Mouse (Mus musculus) hindbrain, embryonic 11.5 days (tissue): ENCODE results near the gene Mapkapk2. TPM values are rescaled to one million over a fixed set of nuclear protein-coding genes. Genes with fewer than 3 reads are reported as not detected.

Experiments
- ATAC-seq: fragments of 200-750 bp; cut with Nextera tagmentation; 2 replicates; pipeline ENCODE4 v1.8.0; 2017; ENCODE audit warnings: mild to moderate bottlenecking, moderate TSS enrichment, moderate library complexity; ENCODE audit not compliant: low FRiP score
- DNase-seq: peaks from one replicate; pipeline ENCODE4 v3.0.0-alpha.2; 2015; ENCODE audit warnings: low spot score
- H3K27ac ChIP-seq: fragments of 300-500 bp; sonication (generic); 2 replicates; pipeline ENCODE4 v1.5.1; 2014; ENCODE audit warnings: mild to moderate bottlenecking, low read depth, low read length
- H3K27me3 ChIP-seq: fragments of 300-500 bp; sonication (generic); 2 replicates; pipeline ENCODE4 v1.6.1; 2014; ENCODE audit warnings: mild to moderate bottlenecking, low read length, moderate library complexity, mixed read lengths; ENCODE audit not compliant: control insufficient read depth, insufficient read depth
- H3K36me3 ChIP-seq: fragments of 300-500 bp; sonication (generic); 2 replicates; pipeline ENCODE4 v1.6.1; 2014; ENCODE audit warnings: mild to moderate bottlenecking, low read length, moderate library complexity, mixed read lengths; ENCODE audit not compliant: control insufficient read depth, insufficient read depth
- H3K4me1 ChIP-seq: fragments of 300-500 bp; sonication (generic); replicated peaks from 2 replicates; pipeline ENCODE4 v1.6.1; 2014; ENCODE audit warnings: low read length, mixed read lengths; ENCODE audit not compliant: control insufficient read depth, insufficient read depth
- H3K4me2 ChIP-seq: fragments of 300-500 bp; sonication (generic); replicated peaks from 2 replicates; pipeline ENCODE4 v1.6.1; 2014; ENCODE audit warnings: mild to moderate bottlenecking, low read depth, low read length
- H3K4me3 ChIP-seq: fragments of 300-500 bp; sonication (generic); 2 replicates; pipeline ENCODE4 v1.5.1; 2014; ENCODE audit warnings: low read depth, low read length
- H3K9ac ChIP-seq: fragments of 300-500 bp; sonication (generic); 2 replicates; pipeline ENCODE4 v1.6.1; 2014; ENCODE audit warnings: low read depth, low read length
- H3K9me3 ChIP-seq: fragments of 300-500 bp; sonication (generic); 2 replicates; pipeline ENCODE4 v1.6.1; 2016; ENCODE audit warnings: low read length; ENCODE audit not compliant: control insufficient read depth
- WGBS: fragments of 180-500 bp; shearing (Covaris S2); extraction: QIAGEN DNeasy Blood & Tissue Kit; methylation state at CpG from one replicate; pipeline ENCODE4 v1.1.7; 2014; 5-methylcytosine and 5-hydroxymethylcytosine counted together
- polyA plus RNA-seq: library from polyadenylated mRNA; unstranded; fragments of >200 nt; fragmentation: Nextera tagmentation; extraction: Ambion mirVana; gene quantifications from 2 replicates; pipeline ENCODE4 v1.2.1, GENCODE M21; 2014

The Mapkapk2 gene
- polyA plus RNA-seq, 1 experiment from 2014 or later, result 39.8 TPM

DNA sequence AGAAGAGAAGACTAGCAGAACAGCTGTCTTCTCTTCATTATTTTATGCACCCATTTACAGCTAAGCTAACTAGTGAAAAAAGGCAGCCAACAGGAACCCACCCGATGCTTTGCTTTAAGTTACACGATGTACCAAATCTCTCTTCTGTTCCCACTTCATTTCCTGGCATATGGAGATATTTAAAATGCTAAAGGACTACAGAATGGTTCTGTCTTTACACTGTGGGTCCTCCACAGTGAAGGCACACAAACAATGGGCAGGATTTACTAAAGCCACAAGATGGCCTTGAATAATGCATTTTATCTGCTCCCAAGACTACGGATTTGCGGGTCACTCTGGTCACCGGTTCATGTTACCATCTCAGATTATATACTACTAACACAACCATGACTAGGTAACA lies 39.5 kb upstream of the Mapkapk2 start:
- no peak for DNase-seq
- H3K9me3 ChIP-seq, result no peaks in the 10 kb centered on the region
- WGBS, result 19% methylated on average over 5 of the region's 5 CpGs
- no peaks in the 10 kb centered on the region for H3K27me3 ChIP-seq
- H3K4me3 ChIP-seq, result peak overlapping the region; percentile 76
- H3K4me1 ChIP-seq, result 0 out of 2 replicates have a peak, but pooled peaks cover 2% of the 10 kb centered on the region
- H3K9ac ChIP-seq, result 0 out of 2 replicates have a peak overlapping the region, but pooled peaks have one; percentile 31
- no peaks in the 10 kb centered on the region for H3K36me3 ChIP-seq
- peak overlapping the region; percentile 61 for H3K4me2 ChIP-seq
- ATAC-seq, result no peak
- H3K27ac ChIP-seq, result no peak overlapping the region

DNA sequence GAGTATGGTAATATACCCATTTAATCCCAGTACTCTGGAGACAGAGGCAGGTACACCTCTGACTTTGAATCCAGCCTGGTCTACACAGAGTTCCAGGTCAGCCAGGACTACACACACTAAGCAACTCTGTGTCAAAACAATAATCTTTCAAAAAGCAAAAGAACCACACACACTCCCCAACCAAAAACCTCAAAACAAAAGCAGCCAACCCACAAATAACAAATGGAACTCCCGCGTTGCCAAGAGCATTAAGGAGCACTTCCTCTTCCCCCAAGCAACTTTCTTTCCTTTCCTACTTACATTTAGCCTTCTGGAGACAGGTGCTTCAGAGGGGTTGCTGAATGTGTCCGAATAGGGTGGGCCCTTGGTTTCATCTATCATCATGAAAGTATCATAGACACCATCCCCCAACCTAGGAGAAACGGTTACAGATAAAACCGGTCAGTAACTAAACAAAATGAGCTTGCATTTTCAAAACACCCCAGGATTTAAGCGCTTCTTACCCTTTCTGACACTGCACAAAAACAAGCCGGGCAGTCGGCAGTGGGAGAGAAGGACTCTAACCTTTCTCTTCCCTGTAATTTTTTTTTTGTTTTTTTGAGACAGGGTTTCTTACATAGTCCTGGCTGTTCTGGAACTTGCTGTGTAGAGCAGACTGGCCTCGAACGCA lies 38.5 kb upstream of the Mapkapk2 start:
- DNase-seq (no peak), ATAC-seq (no peak)
- Histone ChIP-seq H3K36me3 (no peaks in the 10 kb centered on the region), H3K9ac (no peak overlapping the region), H3K4me3 (no peak overlapping the region), H3K27ac (no peak overlapping the region), H3K9me3 (no peaks in the 10 kb centered on the region), H3K27me3 (no peaks in the 10 kb centered on the region), H3K4me1 (0 out of 2 replicates have a peak, but pooled peaks cover 2% of the 10 kb centered on the region), H3K4me2 (no peak overlapping the region)
- 84% methylated on average over 10 of the region's 10 CpGs for WGBS

DNA sequence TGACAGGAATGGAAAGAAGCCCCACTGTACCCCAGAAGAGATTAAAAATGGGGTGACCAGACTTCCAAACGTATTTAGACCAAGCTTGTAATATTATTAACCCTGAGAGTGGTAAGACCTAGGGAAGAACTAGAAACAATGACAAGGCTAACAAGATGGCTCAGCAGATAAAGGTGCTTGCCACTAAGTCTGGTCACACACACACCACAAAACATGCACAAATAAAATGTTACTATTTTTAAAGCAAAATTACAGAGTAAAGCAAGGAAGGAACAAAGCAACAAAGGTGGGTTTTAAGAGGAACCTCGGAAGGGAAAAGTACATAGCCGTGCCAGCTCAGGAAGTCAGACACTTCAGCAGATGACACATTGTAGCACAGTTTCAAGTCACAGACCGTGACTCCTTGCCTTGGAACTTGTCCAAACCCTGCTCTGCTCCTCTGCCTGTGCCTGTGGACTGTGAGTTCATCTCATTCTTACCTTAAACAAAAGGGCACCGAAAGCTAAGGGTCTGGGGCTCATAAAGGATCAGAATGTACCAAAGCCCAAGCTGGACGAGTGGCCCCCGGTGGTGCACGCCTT lies 37.4 kb upstream of the Mapkapk2 start:
- Histone ChIP-seq H3K4me3 (no peak overlapping the region), H3K27ac (no peak overlapping the region), H3K4me2 (no peak overlapping the region), H3K9me3 (no peaks in the 10 kb centered on the region), H3K27me3 (no peaks in the 10 kb centered on the region), H3K9ac (no peak overlapping the region), H3K36me3 (no peaks in the 10 kb centered on the region; the same call in 1 of the 2 replicates), H3K4me1 (0 out of 2 replicates have a peak, but pooled peaks cover 2% of the 10 kb centered on the region)
- 73% methylated on average over 8 of the region's 8 CpGs for WGBS
- DNase-seq (no peak), ATAC-seq (no peak)

DNA sequence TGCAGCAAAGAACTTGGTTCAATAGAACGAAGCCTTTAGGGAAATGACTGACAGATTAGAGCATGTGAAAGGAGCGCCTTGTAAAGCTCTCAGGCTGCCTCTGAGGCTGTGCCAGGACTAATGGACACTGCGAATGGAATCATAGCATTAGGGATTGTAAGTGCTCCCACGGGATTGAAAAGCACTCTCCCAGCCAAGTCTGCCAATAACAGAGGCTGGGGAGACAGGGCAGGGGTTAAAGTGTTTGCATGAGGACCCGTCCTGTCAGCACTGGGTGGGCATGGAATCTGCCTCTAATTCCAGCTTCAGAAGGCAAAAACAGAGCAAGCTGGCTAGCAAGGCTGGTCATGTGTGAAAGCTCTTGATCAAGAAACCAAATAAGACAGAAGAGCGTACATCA lies 36.6 kb upstream of the Mapkapk2 start:
- no peak overlapping the region for H3K4me3 ChIP-seq
- no peak overlapping the region for H3K9ac ChIP-seq
- H3K36me3 ChIP-seq, result peaks cover 4% of the 10 kb centered on the region
- H3K4me2 ChIP-seq, result no peak overlapping the region
- H3K9me3 ChIP-seq, result no peaks in the 10 kb centered on the region
- 0 out of 2 replicates have a peak overlapping the region, but pooled peaks have one; percentile 4 for H3K27ac ChIP-seq
- 0 out of 2 replicates have a peak, but pooled peaks cover 2% of the 10 kb centered on the region for H3K4me1 ChIP-seq
- H3K27me3 ChIP-seq, result no peaks in the 10 kb centered on the region
- 59% methylated on average over 6 of the region's 6 CpGs for WGBS
- DNase-seq, result no peak
- no peak for ATAC-seq

DNA sequence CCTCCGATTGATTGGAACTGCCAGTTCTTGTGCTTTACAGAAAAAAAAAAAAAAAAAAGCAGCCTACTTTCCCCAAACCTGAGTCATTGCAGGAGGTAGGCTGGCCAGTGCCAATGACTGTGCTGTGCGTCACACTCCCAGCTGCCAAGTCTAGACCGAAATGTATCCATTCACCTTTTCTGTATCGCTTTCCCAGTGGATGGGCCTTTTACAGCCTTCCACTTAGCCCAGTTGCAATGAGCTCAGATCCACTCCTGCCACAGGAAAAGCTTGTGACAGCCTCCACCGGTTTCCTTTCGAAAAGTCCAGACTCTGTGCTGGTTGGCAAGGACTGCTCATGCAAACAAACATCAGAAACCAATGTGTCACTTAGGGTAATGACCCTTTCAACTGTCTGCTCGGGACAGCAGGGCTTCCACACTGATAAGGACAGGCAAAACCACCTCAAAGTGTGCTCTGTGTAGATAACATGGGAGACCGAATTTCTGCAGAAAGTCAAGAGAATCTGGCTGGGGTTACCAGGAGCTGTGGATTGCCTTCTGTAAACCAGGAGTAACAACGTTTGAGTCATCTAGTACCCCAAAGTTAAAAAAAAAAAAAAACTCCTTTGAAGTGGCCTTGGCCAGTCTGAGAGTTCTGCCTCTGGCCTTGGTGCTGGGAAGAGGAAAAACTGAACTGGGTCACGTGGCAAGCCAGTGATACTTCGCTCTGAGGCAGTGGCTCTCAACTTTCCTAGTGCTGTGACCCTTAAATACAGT lies 28.5 kb upstream of the Mapkapk2 start:
- 82% methylated on average over 11 of the region's 11 CpGs for WGBS
- no peaks in the 10 kb centered on the region for H3K4me1 ChIP-seq
- no peak overlapping the region for H3K4me3 ChIP-seq
- no peak overlapping the region for H3K9ac ChIP-seq
- DNase-seq, result no peak
- peaks cover 11% of the 10 kb centered on the region for H3K36me3 ChIP-seq
- no peaks in the 10 kb centered on the region for H3K9me3 ChIP-seq
- ATAC-seq, result no peak
- H3K27ac ChIP-seq, result no peak overlapping the region
- no peaks in the 10 kb centered on the region for H3K27me3 ChIP-seq
- no peak overlapping the region for H3K4me2 ChIP-seq

DNA sequence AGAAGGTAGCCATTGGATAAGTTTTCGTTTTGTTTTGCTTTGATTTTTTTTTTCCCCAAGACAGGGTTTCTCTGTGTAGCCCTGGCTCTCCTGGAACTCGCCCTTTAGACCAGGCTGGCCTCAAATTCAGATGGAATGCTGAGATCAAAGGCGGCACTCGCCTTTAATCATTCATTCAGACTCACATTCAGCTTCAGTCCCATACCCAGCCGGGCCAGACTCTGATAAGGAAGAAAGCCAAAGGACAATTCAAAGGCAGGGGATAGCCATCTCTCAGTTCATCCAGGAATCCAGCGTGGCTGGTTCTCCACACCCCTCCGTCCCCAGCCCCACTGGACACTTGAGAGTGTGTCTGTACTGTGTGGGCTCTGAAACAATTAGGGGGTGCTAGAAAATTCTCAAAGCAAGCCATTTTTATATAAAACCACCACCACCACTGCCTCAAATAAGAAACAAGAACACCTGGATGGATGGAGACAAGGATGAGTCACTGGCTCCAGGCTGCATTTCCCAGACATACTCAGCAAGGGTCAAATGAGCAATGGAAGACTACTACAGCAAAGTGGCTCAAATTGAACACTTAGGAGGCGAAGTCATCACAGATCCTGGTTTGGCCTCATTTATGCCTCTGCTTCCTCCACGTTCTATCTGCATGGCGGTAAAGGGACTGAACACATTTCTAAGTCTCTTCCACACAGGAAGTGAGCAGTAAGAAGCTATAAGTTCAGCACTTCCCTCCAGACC lies 26.1 kb upstream of the Mapkapk2 start:
- peaks cover 2% of the 10 kb centered on the region for H3K36me3 ChIP-seq
- ATAC-seq, result no peak
- H3K9ac ChIP-seq, result no peak overlapping the region
- H3K27ac ChIP-seq, result no peak overlapping the region
- 72% methylated on average over 10 of the region's 10 CpGs for WGBS
- no peaks in the 10 kb centered on the region; the same call in 1 of the 2 replicates for H3K27me3 ChIP-seq
- H3K4me2 ChIP-seq, result no peak overlapping the region
- no peaks in the 10 kb centered on the region for H3K4me1 ChIP-seq
- no peaks in the 10 kb centered on the region for H3K9me3 ChIP-seq
- no peak for DNase-seq
- no peak overlapping the region for H3K4me3 ChIP-seq

DNA sequence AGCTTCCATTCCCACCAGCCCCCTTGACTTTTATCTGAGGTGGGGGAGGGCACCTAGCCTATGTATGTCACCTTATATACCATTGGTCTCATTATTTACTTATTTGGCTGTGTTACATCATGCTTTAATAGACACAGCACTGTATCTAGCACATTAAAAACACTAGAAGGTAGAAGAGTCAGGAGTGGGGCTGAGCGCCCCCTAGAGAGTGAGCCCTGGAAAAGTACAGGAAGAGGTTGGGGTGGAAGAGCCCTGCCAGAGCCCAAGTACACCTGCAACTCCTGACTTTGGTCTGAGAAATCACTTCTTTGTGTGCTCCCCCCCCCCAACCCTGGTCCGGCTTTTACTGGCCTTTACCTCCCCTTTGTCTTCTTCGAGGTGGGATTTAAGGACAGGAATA lies 24.4 kb upstream of the Mapkapk2 start:
- no peaks in the 10 kb centered on the region for H3K36me3 ChIP-seq
- WGBS, result 31% methylated on average over 3 of the region's 3 CpGs
- DNase-seq (no peak), ATAC-seq (no peak)
- no peaks in the 10 kb centered on the region for H3K9me3 ChIP-seq
- no peak overlapping the region for H3K27ac ChIP-seq
- no peaks in the 10 kb centered on the region; the same call in 1 of the 2 replicates for H3K4me1 ChIP-seq
- H3K4me2 ChIP-seq, result no peak overlapping the region
- no peaks in the 10 kb centered on the region; the same call in 1 of the 2 replicates for H3K27me3 ChIP-seq
- no peak overlapping the region for H3K4me3 ChIP-seq
- no peak overlapping the region for H3K9ac ChIP-seq

DNA sequence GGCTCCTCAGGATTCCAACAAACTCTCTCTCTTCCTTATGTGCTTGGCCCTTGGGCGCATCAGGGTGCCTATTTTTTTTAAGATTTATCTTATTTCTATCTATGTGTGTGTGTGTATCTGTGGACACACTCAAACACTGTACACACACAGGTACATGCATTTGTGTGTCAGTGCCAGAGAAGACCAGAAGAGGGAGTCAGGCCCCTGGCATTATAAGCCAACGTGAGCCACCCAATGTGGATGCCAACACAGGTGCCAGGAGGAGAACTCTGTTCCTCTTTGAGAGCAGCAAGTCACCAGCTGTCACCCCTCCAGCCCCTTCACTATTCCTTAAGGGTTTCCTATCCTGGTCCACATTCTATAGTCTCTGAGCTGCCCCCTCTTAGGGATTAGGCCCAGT lies 21.4 kb upstream of the Mapkapk2 start:
- no peak overlapping the region for H3K27ac ChIP-seq
- H3K27me3 ChIP-seq, result no peaks in the 10 kb centered on the region; the same call in 1 of the 2 replicates
- H3K4me3 ChIP-seq, result no peak overlapping the region
- DNase-seq (no peak), ATAC-seq (no peak)
- no peak overlapping the region for H3K9ac ChIP-seq
- H3K4me1 ChIP-seq, result no peaks in the 10 kb centered on the region; the same call in 1 of the 2 replicates
- no peaks in the 10 kb centered on the region for H3K9me3 ChIP-seq
- no peaks in the 10 kb centered on the region for H3K36me3 ChIP-seq
- no peak overlapping the region for H3K4me2 ChIP-seq
- 62% methylated on average over 2 of the region's 2 CpGs for WGBS
